In genomic region chr8:64798503-64798902, GRCm38 (mm10) we compare ENCODE assay signal across 14 mouse cellular contexts.
"Had no signal": no experiment of that assay in that cellular context is flagged by ENCODE, and none has a peak within 500 bp of the region (broad histone marks: within the 10 kb centered on the region; RNA-seq: fewer than 3 reads in every experiment).

No protein-coding gene starts in this region.

- ATAC-seq: midbrain, embryonic 15.5 days had no signal

- H3K36me3 ChIP-seq: midbrain, embryonic 10.5 days; midbrain, embryonic 12.5 days; midbrain, embryonic 15.5 days; neural tube, embryonic 12.5 days; stomach, embryonic 15.5 days had no signal

- H3K9ac ChIP-seq: lung, embryonic 14.5 days; midbrain, embryonic 12.5 days; midbrain, embryonic 15.5 days; neural tube, embryonic 12.5 days; stomach, embryonic 15.5 days had no signal

- H3K4me3 ChIP-seq: midbrain, embryonic 10.5 days; midbrain, embryonic 12.5 days; midbrain, embryonic 15.5 days; neural tube, embryonic 12.5 days; stomach, embryonic 15.5 days had no signal

- H3K4me1 ChIP-seq: midbrain, embryonic 10.5 days; midbrain, embryonic 12.5 days; neural tube, embryonic 12.5 days; stomach, embryonic 15.5 days had no signal

- H3K27me3 ChIP-seq: midbrain, embryonic 12.5 days; midbrain, embryonic 15.5 days; neural tube, embryonic 12.5 days; stomach, embryonic 15.5 days had no signal

- H3K4me2 ChIP-seq: lung, embryonic 14.5 days; midbrain, embryonic 12.5 days; midbrain, embryonic 15.5 days; neural tube, embryonic 12.5 days; stomach, embryonic 15.5 days had no signal

- H3K9me3 ChIP-seq: midbrain, embryonic 10.5 days; midbrain, embryonic 12.5 days; midbrain, embryonic 15.5 days; neural tube, embryonic 12.5 days; stomach, embryonic 15.5 days had no signal

- H3K27ac ChIP-seq: midbrain, embryonic 10.5 days; midbrain, embryonic 12.5 days; midbrain, embryonic 15.5 days; neural tube, embryonic 12.5 days; stomach, embryonic 15.5 days; stomach, postnatal 0 days had no signal

- DNase-seq: lung, adult 18-20 months; lung, embryonic 14.5 days; lung, postnatal 10 days; lung, postnatal 4 days; right cerebral cortex, postnatal 14 days; thymus, adult 2 months; thymus, postnatal 25 days; thymus, postnatal 4 days had no signal
